Mouse (Mus musculus) ES-Bruce4 (cell line): ENCODE data around the gene Fus.

ENCODE experiments used
- CTCF ChIP-seq: IDR thresholded peaks from one replicate; pipeline ENCODE4 v1.8.1; 2011; ENCODE audit warnings: low read depth, low read length
- EP300 ChIP-seq: IDR thresholded peaks from 2 replicates; pipeline ENCODE4 v1.6.1; 2011; ENCODE audit warnings: low read depth, low read length; ENCODE audit not compliant: insufficient read depth

DNA sequence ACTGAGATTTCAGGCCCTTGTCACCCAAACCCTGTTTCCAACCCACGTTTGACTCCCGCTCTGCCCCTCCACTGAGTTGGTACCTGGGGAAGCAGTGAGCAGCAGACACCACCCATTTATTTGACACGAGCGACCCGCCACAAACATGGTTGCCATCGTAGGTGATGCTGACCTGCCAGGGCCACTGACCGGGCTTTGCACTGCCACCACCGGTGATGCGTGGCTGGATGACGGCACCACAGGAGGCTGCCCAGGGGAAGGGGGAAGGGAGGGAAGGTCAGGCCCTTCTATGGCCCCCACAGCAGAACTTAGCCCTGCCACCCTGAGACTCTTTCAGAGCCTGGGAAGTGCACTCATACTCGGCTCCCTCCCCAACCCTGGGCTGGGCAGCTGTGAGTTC is 39.5 kb upstream of the Fus start:
- TF ChIP-seq CTCF = no peak
- no peak for TF ChIP-seq EP300
